Mouse (Mus musculus): ENCODE data around the gene Ing1.

DNA sequence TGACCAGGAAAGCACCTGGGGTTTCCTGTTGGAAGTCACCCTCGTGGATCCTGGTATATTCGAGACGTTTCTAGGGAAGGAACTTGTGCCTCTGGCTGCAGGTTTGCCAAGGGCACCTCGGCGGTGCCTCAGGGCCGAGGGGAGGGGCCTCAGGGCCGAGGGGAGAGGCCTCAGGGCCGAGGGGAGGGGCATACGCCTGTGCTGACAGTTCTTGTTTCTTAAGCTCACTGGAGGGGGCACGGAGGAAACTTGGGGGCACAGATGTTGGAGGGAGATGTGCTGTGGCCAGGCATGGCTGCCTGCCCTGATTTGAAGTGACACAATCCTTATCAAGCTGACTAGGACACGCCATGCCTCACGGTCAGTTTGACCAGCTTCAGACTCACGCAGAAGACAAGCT is 36.9 kb downstream of the Ing1 start:
- TF ChIP-seq CTCF (IDR thresholded peaks at IDR 0.05; ENCODE audit: low read depth), result no peak
- no peak for TF ChIP-seq EP300 (IDR thresholded peaks at IDR 0.05; ENCODE audit: low read depth)

Measured in liver, postnatal 0 days (tissue).